Mouse (Mus musculus) kidney, adult 2 months (tissue): ENCODE results near the gene Gm17949.

Experiments
- CTCF ChIP-seq: fragments of 200-500 bp; conservative IDR thresholded peaks from 2 replicates; pipeline ENCODE4 v1.5.1; 2011; ENCODE audit warnings: low read depth, mild to moderate bottlenecking, control low read depth, low read length, moderate library complexity, mixed read lengths; ENCODE audit not compliant: insufficient read depth, insufficient read length
- POLR2A ChIP-seq: fragments of 200-500 bp; IDR thresholded peaks from one replicate; pipeline ENCODE4 v1.6.1; 2011; ENCODE audit warnings: low read depth, low read length, control low read depth

- TF ChIP-seq CTCF, result no peak
- no peak for TF ChIP-seq POLR2A
Observed at GRCm38 (mm10) chr17:57059486-57059977, 48.3 kb downstream of the Gm17949 start, which contains the start of gene Slc25a23.
